Mouse (Mus musculus): Measurements from ENCODE around the gene Pdpr.
"Not testable (repeated sequence)": the region's sequence is repeated elsewhere in the genome, so short reads cannot be mapped to it uniquely, and the experiment has no call there.

DNA sequence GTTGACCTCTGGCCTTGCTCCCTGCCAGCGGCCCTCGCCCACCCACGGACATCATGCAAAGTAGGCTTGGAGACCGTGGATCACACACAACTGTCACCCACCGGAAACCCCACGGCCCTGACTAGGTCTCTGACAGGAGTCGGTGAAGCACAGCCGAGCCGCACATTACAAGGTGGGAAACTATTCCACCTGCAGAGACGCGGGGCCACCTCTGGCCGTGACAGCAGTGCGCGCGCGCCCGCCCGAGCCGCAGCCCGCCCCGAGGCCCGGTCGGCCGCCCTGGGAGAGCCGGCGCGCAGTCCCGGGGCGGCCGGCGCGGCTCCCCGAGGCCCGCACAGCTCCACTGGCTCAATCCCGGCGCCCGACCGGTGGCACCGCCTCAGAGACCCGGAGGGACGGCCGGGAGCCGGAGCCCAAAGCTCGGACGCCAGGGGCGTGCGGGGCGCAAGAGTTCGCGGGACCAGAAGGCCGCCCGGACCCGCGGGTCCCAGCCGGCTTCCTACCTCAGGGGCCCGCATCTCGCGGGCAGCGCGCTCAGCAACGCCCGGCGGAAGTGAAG, 50.5 kb downstream of the Pdpr start:
- TF ChIP-seq CTCF, EP300 (IDR thresholded peaks at IDR 0.05): not testable (repeated sequence)
